Mouse (Mus musculus): ENCODE measurements at regions not wholly inside any gene's neighbourhood (a gene's known extent, or its start where the extent isn't known, plus 50 kb on each side); places are given as distances from the start of the nearest gene placed in this dataset.

DNA sequence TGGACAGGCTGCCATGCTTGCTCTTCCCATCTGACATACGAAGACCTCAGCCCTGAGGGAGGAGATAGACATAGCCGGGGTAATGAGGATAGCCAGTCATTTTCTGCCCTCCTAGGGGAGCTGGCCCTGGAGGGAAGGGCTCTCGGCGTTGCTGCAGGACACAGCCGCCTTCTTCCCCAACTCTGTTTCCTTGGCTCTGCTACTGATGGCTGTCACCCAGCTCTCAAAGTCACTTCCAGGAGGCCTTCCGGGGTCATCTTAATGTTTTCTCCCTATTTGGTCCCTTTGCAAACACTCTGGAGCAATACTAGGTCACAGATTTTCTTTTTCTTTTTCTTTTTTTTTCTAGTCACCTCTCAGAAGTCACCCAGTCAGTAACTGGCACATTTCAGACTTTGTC is 65.9 kb upstream of the Id2 start:
- DNase-seq (ENCODE audit: low read depth, low spot score): no peak
- 83% methylated on average over 6 of the region's 6 CpGs for WGBS

DNA sequence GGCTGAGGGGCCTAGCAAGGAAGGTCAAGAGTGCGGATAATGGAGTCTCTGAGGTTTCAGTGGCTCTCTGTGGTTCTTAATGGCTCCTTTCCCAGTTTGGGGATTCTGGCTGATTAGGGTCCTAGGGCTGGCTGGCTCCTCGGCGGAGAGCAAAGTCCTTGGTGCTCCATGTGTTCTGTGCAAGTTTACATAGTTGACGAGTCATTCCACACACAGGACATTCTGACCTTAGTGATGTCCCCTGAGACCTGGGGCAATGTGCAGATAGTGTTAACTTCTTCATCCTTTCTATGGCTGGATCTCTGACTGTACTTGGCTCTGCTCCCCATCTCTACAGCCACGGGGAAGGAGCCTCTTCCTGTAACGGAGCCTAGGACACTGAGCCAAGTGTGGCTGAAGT is 65.0 kb upstream of the Id2 start:
- WGBS: 47% methylated on average over 6 of the region's 6 CpGs

DNA sequence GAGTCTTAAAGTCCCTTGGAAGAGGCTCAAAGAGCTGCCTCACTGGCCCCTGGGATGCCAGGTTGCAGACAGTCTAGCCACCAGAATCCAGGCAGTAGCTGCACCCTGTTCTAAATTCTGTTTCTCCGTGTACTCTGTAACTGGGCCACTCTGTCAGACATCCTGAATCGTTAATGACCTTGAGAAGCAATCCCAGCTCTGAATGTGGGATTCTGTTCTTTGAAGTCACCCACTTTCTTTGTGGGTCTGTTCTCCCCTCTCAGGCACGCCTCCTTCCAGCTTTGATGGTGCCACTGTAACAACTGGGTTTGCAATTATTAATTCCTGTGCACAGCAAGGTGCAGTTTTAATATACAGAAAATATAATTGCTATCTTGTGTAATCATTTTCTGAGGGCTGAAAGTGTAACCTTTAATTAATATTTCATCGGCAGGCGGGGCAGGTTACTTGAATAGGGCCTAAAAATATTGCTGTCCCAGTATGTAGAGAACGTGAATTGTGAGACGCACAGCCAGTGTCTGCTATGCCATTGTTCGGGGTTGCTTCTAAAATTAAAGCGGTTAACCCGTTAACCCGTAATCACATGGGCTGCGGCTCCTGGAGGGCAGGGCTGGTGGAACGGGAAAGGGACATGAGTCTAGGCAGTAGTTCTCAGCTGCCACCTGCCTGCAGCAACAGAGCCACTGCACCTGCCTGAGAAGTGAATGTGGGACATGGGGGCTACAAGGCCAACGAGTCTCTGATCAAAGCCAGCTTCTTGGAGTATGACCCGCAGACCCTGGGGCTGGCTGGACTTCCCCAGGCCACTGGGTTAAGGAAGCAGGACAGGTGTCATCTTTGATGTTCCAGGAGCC is 64.3 kb upstream of the Id2 start:
- no peak for DNase-seq (ENCODE audit: low read depth, low spot score)
- 68% methylated on average over 15 of the region's 15 CpGs for WGBS

More for the DNA sequence above, 65.0 kb upstream of the Id2 start:
- no peak for DNase-seq (ENCODE audit: low read depth, low spot score)

DNA sequence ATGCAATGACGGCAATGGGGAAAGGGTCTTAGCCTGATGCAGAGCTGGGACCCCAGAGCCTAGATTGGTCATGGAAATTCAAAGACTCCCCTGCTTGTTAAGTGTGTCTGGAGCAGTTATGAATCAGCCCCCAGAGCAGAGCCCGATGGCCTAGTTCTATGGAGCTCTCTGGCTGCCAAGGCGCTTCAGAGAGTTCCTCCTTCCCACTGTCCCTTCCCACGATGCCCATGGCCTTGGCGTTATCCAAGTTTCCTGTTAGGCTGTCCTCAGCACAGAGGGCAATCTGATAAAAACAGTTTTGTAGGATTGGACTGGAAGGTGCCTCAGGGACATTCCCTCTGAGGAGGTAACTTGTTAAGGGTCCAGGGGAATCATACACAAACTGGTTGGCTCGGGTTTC is 62.2 kb upstream of the Id2 start:
- 86% methylated on average over 6 of the region's 6 CpGs for WGBS
- no peak for DNase-seq (ENCODE audit: low read depth, low spot score)

DNA sequence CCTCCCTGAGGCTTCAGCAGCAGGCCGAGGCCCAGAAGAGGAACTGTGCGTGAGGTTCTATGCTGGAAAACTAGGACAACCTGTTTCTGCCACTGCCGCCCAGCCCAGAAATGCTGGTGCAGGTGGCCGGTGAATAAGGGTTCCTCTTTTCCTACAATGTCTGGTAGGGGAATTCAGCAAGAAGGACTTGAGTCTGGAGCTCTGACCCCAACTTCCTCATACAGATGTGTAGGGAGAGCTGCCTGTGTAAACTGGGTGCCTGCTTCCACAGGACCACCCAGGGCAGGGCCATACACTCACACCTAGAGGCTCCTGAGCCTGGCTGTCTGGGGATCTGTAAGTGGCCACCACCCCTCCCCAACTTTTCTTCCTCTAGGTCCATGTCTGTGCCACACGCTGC is 60.3 kb upstream of the Id2 start:
- DNase-seq (ENCODE audit: low read depth, low spot score): no peak
- 74% methylated on average over 5 of the region's 5 CpGs for WGBS

DNA sequence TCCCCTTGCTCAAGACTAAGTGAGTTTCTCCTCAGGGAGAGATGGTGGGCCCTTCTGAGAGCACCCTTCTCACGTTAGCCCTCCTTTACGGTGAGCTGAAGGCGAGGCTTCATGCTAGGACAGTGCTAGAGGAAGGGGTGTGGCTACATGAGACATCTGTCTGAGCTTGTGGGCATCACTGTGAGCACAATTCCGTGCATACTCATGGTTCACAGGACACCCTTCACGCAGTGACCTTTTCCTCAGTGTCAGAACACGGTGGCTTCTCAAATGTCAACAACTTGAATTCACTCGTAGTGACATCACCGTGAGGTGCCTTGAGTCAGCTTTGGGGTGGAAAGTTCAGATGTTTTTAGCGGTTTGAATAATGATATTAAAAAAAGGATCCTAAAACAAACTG is 58.5 kb upstream of the Id2 start:
- WGBS: 46% methylated on average over 9 of the region's 9 CpGs
- DNase-seq (ENCODE audit: low read depth, low spot score): no peak

DNA sequence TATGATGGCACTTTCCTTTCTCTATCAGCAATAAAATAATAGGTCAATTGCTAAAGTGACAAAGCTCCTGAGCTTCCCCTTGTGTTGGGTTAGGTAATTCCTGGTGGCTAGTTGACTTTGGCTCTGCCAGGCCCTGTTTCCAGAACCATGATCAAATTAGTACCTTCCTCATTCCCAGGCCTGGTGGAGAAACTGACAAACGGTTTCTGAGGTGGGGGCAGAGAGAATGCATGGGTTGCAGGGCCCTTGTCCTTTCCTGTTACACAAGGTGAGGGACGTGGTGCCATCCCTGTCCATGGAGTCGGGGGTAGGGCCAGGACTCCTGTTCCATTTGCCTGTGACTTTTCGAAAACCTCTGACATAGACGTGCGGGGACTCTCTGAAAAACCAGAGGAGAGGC is 51.2 kb upstream of the Id2 start:
- no peak for DNase-seq (ENCODE audit: low read depth, low spot score)
- 90% methylated on average over 6 of the region's 6 CpGs for WGBS
